Mouse (Mus musculus) testis, adult 2 months (tissue): Measurements from ENCODE around the gene Cspg4.

ENCODE experiments used
- CTCF ChIP-seq: fragments of 200-500 bp; IDR thresholded peaks from 2 replicates; pipeline ENCODE4 v1.5.1; 2012; ENCODE audit warnings: low read depth, mild to moderate bottlenecking, inconsistent platforms, low read length, moderate library complexity; ENCODE audit not compliant: control insufficient read depth, insufficient read depth, insufficient replicate concordance
- POLR2A ChIP-seq: fragments of 200-500 bp; IDR thresholded peaks from 2 replicates; pipeline ENCODE4 v1.6.1; 2012; ENCODE audit warnings: low read depth, mild to moderate bottlenecking, inconsistent platforms, low read length, moderate library complexity; ENCODE audit not compliant: control insufficient read depth

DNA sequence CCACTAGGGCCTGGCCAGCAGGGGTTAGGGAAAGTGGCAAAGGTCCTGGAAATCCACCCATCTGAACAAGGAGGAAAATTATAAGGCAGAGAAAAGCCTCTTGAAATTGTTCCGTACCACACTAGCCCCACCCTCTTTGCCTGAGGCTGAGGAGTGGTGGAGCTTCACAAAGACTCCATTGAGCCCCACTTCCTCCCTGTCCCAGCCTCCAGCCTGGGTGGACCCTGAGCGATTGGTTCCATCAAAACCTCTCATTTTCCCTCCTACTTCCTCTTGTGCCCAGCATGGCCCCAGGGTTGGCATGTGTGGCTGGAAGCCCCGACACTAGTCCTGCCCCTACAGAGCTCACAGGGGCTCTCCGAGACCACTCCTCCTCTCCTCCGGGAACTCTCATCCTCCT, 12.5 kb downstream of the Cspg4 start:
- TF ChIP-seq POLR2A (no peak), CTCF (no peak)
